Mouse (Mus musculus) midbrain, embryonic 14.5 days (tissue): Measurements from ENCODE around the gene Tceal8. TPM values are rescaled to one million over a fixed set of nuclear protein-coding genes. Genes with fewer than 3 reads are reported as not detected.
A peak's percentile ranks its signal among the peaks of the same experiment; 100 is the strongest.
"Not testable (repeated sequence)": the region's sequence is repeated elsewhere in the genome, so short reads cannot be mapped to it uniquely, and the experiment has no call there.

Source experiments
- ATAC-seq: fragments of 200-750 bp; cut with Nextera tagmentation; 2 replicates; pipeline ENCODE4 v1.8.0; 2017; ENCODE audit warnings: moderate number of reproducible peaks, moderate library complexity; ENCODE audit not compliant: low FRiP score, low TSS enrichment
- DNase-seq: peaks from one replicate; pipeline ENCODE4 v3.0.0-alpha.2; 2015
- H3K27ac ChIP-seq: fragments of 300-500 bp; sonication (generic); replicated peaks from 2 replicates; pipeline ENCODE4 v1.5.1; 2014; ENCODE audit warnings: mild to moderate bottlenecking, low read depth, low read length, moderate library complexity
- H3K27me3 ChIP-seq: fragments of 300-500 bp; sonication (generic); 2 replicates; pipeline ENCODE4 v1.6.1; 2014; ENCODE audit warnings: low read length, control low read depth, mixed read lengths; ENCODE audit not compliant: control insufficient read depth, insufficient read depth
- H3K36me3 ChIP-seq: fragments of 300-500 bp; sonication (generic); 2 replicates; pipeline ENCODE4 v1.6.1; 2014; ENCODE audit warnings: low read length, control low read depth; ENCODE audit not compliant: control insufficient read depth, insufficient read depth
- H3K4me1 ChIP-seq: fragments of 300-500 bp; sonication (generic); 2 replicates; pipeline ENCODE4 v1.6.1; 2014; ENCODE audit warnings: mild to moderate bottlenecking, antibody characterized with exemption, low read length, control low read depth; ENCODE audit not compliant: control insufficient read depth, insufficient read depth
- H3K4me2 ChIP-seq: fragments of 300-500 bp; sonication (generic); 2 replicates; pipeline ENCODE4 v1.6.1; 2014; ENCODE audit warnings: mild to moderate bottlenecking, low read length, moderate library complexity
- H3K4me3 ChIP-seq: fragments of 300-500 bp; sonication (generic); replicated peaks from 2 replicates; pipeline ENCODE4 v1.5.1; 2014; ENCODE audit warnings: low read depth, low read length
- H3K9ac ChIP-seq: fragments of 300-500 bp; sonication (generic); replicated peaks from 2 replicates; pipeline ENCODE4 v1.6.1; 2014; ENCODE audit warnings: mild to moderate bottlenecking, low read length, moderate library complexity
- H3K9me3 ChIP-seq: fragments of 300-500 bp; sonication (generic); 2 replicates; pipeline ENCODE4 v1.6.1; 2016; ENCODE audit warnings: low read length, control low read depth, mixed read lengths; ENCODE audit not compliant: control insufficient read depth
- WGBS: fragments of 180-500 bp; shearing (Covaris S2); extraction: QIAGEN DNeasy Blood & Tissue Kit; methylation state at CpG from one replicate; pipeline ENCODE4 v1.1.7; 2014; 5-methylcytosine and 5-hydroxymethylcytosine counted together
- polyA plus RNA-seq: library from polyadenylated mRNA; unstranded; fragments of >200 nt; fragmentation: Nextera tagmentation; extraction: Ambion mirVana; gene quantifications from 2 replicates; pipeline ENCODE4 v1.2.1, GENCODE M21; 2014

Gene Tceal8
- 133 and 136 TPM in 2 replicates for polyA plus RNA-seq

DNA sequence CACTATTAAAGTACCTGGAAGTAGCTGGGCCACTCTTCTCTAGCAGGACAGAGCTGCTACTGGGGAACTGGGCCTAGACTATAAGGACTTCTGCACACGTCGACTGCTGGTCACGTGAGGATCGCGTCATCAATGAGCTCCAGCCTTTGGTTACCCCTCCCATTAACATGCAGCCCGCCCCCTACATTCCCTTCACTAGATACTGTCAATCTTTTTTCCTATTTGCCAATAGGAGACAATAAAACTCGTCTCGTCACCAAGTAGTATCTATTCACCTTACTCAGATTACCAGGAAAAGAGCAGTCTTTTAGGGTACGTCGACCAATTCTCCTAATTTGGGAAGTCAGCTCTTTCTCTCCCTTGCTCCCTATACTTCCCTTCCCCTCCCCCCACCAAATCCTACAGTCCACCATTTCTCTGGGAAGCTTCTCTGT lies at the start of gene Tceal8:
Tceal8 (minus strand) TSS at position 225 of the 434 bp plus-strand sequence.
- Histone ChIP-seq H3K9me3 (no peaks in the 10 kb centered on the region), H3K4me2 (peak within 1 kb of the TSS; percentile 56), H3K27me3 (no peaks in the 10 kb centered on the region), H3K4me1 (no peaks in the 10 kb centered on the region), H3K36me3 (0 out of 2 replicates have a peak, but pooled peaks cover 3% of the 10 kb centered on the region), H3K27ac (peak within 1 kb of the TSS; percentile 85), H3K9ac (peak within 1 kb of the TSS; percentile 52), H3K4me3 (peak within 1 kb of the TSS; percentile 53)
- DNase-seq (peak; percentile 91), ATAC-seq (peak; percentile 98)
- 13% methylated on average over 10 of the region's 10 CpGs for WGBS

GRCm38 (mm10) chrX:136216303-136216702 lies 44.2 kb upstream of the Tceal8 start:
- no peaks in the 10 kb centered on the region for H3K9me3 ChIP-seq
- H3K4me1 ChIP-seq, result no peaks in the 10 kb centered on the region
- no peak overlapping the region for H3K27ac ChIP-seq
- peak; percentile 7 for DNase-seq
- WGBS, result 42% methylated on average over 1 of the region's 1 CpGs
- no peak overlapping the region for H3K4me3 ChIP-seq
- no peak overlapping the region for H3K4me2 ChIP-seq
- H3K9ac ChIP-seq, result no peak overlapping the region
- no peak for ATAC-seq
- H3K27me3 ChIP-seq, result no peaks in the 10 kb centered on the region
- H3K36me3 ChIP-seq, result no peaks in the 10 kb centered on the region

GRCm38 (mm10) chrX:136214729-136215677 lies 42.9 kb upstream of the Tceal8 start, which contains the start of the genes Tceal7 and Bex1:
Gene Tceal7, plus strand, starts transcription at chrX:136214779.
Gene Bex1, minus strand, starts transcription at chrX:136215513.
- peak within 1 kb of the TSS; percentile 31; the same call in 1 of the 2 replicates for H3K9ac ChIP-seq
- not testable (repeated sequence) for H3K4me1 ChIP-seq, H3K27ac ChIP-seq, H3K9me3 ChIP-seq, H3K27me3 ChIP-seq, H3K36me3 ChIP-seq
- DNase-seq, result peak; percentile 10
- H3K4me3 ChIP-seq, result peak within 1 kb of the TSS; percentile 34
- H3K4me2 ChIP-seq, result peak within 1 kb of the TSS; percentile 45
- peak; percentile 95 for ATAC-seq
- WGBS, result 28% methylated on average over 17 of the region's 67 CpGs

GRCm38 (mm10) chrX:136213396-136213795 lies 41.3 kb upstream of the Tceal8 start:
- no peaks in the 10 kb centered on the region for H3K27me3 ChIP-seq
- ATAC-seq (no peak), DNase-seq (no peak)
- H3K4me3 ChIP-seq, result no peak overlapping the region
- H3K9me3 ChIP-seq, result no peaks in the 10 kb centered on the region
- H3K36me3 ChIP-seq, result no peaks in the 10 kb centered on the region
- H3K4me2 ChIP-seq, result no peak overlapping the region
- no peak overlapping the region for H3K9ac ChIP-seq
- H3K27ac ChIP-seq, result no peak overlapping the region
- WGBS, result 74% methylated on average over 2 of the region's 2 CpGs
- H3K4me1 ChIP-seq, result no peaks in the 10 kb centered on the region

DNA sequence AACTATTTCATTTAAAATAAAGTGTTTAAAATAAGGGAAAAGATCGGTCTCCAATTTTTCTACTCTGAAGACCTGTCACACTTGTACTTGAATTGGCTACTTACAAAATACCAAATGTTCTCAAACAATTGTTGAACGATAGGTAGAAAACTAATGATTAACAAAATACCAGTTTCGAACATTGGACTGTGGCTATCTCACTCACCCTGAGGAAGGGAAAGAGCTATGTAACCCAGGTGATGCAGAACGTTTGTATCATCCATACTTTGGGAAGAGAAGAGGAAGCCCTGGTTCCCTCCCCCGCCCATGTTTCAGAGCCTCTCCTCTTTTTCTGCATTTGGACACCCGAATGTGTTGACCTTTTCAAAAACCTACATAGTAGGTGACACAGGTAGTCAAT lies 32.3 kb upstream of the Tceal8 start:
- no peak overlapping the region for H3K9ac ChIP-seq
- no peak overlapping the region for H3K27ac ChIP-seq
- 85% methylated on average over 6 of the region's 6 CpGs for WGBS
- H3K4me2 ChIP-seq, result no peak overlapping the region
- H3K9me3 ChIP-seq, result no peaks in the 10 kb centered on the region
- no peaks in the 10 kb centered on the region for H3K36me3 ChIP-seq
- no peak for ATAC-seq
- H3K27me3 ChIP-seq, result no peaks in the 10 kb centered on the region; the same call in 1 of the 2 replicates
- no peak overlapping the region for H3K4me3 ChIP-seq
- no peak for DNase-seq
- no peaks in the 10 kb centered on the region for H3K4me1 ChIP-seq

GRCm38 (mm10) chrX:136203664-136204066 lies 31.5 kb upstream of the Tceal8 start, which contains the start of gene Tceal5:
Gene Tceal5, minus strand, starts transcription at chrX:136203876.
- Histone ChIP-seq H3K4me3 (peak within 1 kb of the TSS; percentile 46), H3K9ac (peak within 1 kb of the TSS; percentile 54), H3K9me3 (no peaks in the 10 kb centered on the region), H3K4me2 (peak within 1 kb of the TSS; percentile 55), H3K27ac (peak within 1 kb of the TSS; percentile 73), H3K27me3 (no peaks in the 10 kb centered on the region; the same call in 1 of the 2 replicates), H3K4me1 (no peaks in the 10 kb centered on the region), H3K36me3 (no peaks in the 10 kb centered on the region)
- DNase-seq, result peak; percentile 79
- whole genome bisulfite sequencing, result 28% methylated on average over 9 of the region's 9 CpGs
- ATAC-seq, result peak; percentile 88

DNA sequence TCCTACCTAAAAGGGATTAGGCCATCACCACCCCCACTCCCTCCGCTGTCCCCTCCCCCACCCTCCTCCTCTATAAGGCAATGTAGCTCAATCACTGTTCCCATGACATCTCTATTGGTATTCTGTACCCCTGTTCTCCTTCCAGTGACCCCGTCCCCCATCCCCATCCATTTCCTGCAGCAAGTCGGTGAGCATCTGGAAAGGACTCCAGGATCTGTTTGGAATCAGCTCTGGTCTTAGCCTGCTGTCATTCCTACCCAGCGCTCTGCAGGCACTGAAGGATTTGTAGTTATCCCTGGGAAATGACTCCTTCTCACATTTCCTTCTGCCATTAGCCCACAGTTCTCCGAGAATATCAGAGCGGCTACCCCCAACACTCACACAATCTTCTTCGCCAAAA lies 31.1 kb upstream of the Tceal8 start:
- H3K27ac ChIP-seq, result peak overlapping the region; percentile 73
- H3K27me3 ChIP-seq, result no peaks in the 10 kb centered on the region; the same call in 1 of the 2 replicates
- peak overlapping the region; percentile 55 for H3K4me2 ChIP-seq
- ATAC-seq (peak; percentile 11; the same call in 1 of the 2 replicates), DNase-seq (no peak)
- 22% methylated on average over 7 of the region's 7 CpGs for WGBS
- no peaks in the 10 kb centered on the region for H3K4me1 ChIP-seq
- H3K9me3 ChIP-seq, result no peaks in the 10 kb centered on the region
- H3K4me3 ChIP-seq, result peak overlapping the region; percentile 46
- no peaks in the 10 kb centered on the region for H3K36me3 ChIP-seq
- peak overlapping the region; percentile 54 for H3K9ac ChIP-seq

GRCm38 (mm10) chrX:136196873-136197272 lies 24.7 kb upstream of the Tceal8 start:
- Histone ChIP-seq H3K4me2 (no peak overlapping the region), H3K4me3 (no peak overlapping the region), H3K9me3 (no peaks in the 10 kb centered on the region), H3K27me3 (no peaks in the 10 kb centered on the region), H3K27ac (no peak overlapping the region), H3K36me3 (no peaks in the 10 kb centered on the region), H3K9ac (no peak overlapping the region), H3K4me1 (no peaks in the 10 kb centered on the region)
- 48% methylated on average over 1 of the region's 1 CpGs for WGBS
- ATAC-seq, result no peak
- DNase-seq, result peak; percentile 21
